Mouse (Mus musculus): ENCODE measurements at regions not wholly inside any gene's neighbourhood (a gene's known extent, or its start where the extent isn't known, plus 50 kb on each side); places are given as distances from the start of the nearest gene placed in this dataset.
"Not testable (repeated sequence)": the region's sequence is repeated elsewhere in the genome, so short reads cannot be mapped to it uniquely, and the experiment has no call there.

- DNase-seq (ENCODE audit: low spot score in 2 of 2) = no peak
- intact Hi-C loops (cut with DNase I) = no loop called here
Observed at GRCm38 (mm10) chr8:26630544-26630943, 346.6 kb upstream of the Zfp703 start.

GRCm38 (mm10) chr8:26635701-26636100 lies 341.4 kb upstream of the Zfp703 start:
- intact Hi-C loops (cut with DNase I) = no loop called here
- DNase-seq (ENCODE audit: low spot score in 2 of 2) = no peak

GRCm38 (mm10) chr8:26645375-26645774 lies 331.8 kb upstream of the Zfp703 start:
- intact Hi-C loops (cut with DNase I); DNase-seq (ENCODE audit: low spot score in 2 of 2): not testable (repeated sequence)

DNA sequence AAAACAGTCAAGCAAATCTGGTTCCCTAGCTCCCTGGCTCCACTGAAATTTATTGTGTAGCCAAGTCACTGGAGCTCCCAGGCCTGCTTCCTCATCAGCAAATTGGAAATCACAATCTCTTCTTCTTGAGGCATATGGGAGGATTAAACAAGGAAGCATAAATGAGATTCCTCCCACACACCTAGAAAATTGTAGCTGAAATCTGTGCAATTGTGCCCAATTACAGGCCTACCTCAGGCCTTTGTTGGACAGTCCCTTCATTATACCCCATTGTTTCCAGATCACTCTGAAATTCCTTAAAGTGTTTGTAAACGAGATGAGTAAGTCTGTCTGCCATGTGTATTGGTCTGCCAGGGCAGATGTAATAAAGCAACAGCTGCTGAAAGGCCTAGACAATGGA lies 326.8 kb upstream of the Zfp703 start:
- intact Hi-C loops (cut with DNase I) = no loop called here
- peak in 1 of 2 experiments; percentile 15 for DNase-seq (ENCODE audit: low spot score in 2 of 2)

DNA sequence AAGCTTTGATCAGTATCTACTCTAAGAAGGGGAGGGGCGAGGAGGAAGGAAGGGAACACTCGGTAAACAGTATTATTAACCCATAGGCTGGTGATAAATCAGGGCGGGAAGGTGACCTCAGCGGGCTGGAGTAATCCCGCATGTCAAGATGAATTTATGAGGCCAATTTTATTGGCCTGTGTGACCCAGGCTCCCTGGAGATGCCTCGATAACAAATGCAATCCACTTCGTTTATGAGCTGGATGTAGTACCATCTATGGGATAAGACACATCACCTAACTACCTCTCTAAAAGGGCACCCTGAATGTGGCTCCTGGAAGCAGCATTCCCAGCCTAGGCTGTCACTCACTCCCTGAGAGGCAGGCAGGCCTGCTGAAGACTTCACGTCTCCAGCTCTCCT lies 321.2 kb upstream of the Zfp703 start:
- DNase-seq (ENCODE audit: low spot score in 2 of 2) = no peak
- intact Hi-C loops (cut with DNase I) = no loop called here

DNA sequence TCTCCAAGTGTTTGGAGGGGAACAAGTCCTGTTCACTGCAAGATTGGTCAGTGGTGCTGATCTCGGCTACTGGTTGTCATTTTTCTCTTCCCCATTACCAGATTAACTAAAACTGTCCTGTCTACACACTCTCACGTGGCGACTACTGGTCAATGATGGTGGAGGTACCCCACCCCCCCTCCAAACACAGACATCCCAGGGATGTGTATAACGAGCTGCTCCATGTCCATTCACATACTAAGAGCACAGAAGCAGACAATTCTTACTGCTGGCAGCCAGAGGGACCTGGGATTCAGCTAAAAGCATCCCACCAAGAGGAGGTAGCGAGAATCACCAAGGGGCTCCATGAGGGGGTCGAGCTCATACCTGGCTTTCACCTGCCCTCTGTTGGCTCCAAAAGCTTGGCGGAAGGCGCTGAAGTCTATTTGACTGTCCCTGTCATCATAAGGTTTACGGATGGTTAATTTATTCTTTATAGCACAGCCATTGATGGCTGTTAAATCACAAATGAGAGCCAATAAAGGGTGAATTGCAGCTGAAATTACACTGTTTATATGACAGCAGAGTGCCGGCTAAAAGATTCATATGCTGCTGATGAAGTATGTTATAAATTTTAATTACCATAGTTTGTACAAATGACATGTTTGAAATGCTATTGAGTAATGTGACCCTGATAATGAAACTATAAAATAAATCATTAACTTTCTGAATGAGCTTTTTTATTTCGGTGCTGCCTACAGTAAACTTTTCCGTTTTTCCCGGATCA lies 320.6 kb upstream of the Zfp703 start:
- no peak for DNase-seq (ENCODE audit: low spot score in 2 of 2)
- intact Hi-C loops (cut with DNase I) = no loop called here

DNA sequence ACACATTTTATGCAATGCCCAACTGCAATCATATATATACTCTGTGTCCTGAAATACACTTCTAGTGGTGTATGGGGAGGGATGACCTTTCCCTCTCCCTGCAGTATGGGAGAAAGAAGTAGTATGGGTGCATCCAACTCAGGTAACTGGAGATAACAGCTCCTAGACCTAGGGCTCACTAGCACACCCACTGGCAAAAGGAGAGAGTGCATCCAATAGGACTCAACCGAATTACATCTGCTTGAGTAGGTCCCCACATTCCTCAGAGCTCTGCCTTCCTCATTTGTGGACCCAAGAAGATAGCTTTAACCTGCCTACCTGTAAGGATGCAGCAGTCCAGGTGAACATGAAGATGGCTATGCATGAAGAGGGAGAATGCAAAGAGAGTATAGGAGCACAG lies 317.7 kb upstream of the Zfp703 start:
- intact Hi-C loops (cut with DNase I) = no loop called here
- peak; percentile 16 to 17 for DNase-seq (ENCODE audit: low spot score in 2 of 2)

GRCm38 (mm10) chr8:26669541-26669940 lies 307.6 kb upstream of the Zfp703 start:
- no peak for DNase-seq (ENCODE audit: low spot score in 2 of 2)
- intact Hi-C loops (cut with DNase I) = no loop called here

DNA sequence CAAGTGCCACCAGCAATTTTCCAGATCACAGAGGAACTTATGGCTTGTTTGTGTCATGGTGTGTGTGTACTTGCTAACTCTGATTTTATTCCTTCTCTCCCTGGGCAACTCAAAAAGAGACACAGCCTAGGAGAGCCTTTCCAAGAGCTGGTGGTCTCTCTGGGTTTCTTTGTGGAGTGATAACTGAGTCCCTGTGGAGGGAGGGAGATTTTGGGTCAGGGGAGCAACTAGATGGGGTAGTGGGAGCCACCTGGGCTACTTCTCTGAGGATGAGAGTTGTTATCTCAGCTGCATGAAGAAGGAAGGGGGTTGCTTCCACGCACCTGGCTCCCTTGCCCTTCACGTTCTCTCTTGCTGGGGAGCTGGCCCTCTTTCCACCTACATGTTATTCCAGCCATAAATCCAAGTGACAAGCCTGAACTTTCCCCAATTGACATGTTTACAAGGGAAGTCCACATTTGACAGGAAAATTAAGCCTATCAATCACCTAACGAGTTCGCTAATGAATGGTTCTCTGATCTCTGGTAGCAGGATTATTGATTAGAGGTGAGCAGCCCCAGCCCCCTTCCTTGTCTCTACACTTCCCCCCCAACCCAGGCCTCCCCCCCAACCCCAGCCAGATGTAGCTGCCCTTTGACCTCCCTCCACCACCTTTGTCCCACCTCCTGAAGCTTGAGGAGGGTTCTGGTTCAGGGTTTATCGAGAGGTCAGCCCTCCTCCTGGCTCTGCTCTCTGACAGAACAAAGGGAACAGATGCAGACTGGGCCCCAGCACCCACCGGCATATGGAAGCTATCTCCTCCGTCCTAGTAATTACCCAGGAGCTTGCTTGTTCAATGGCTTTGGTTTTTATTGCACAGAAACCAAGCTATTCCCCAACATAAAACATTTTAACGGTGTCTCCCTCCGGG lies 304.4 kb upstream of the Zfp703 start:
- intact Hi-C loops (cut with DNase I) = no loop called here
- no peak for DNase-seq (ENCODE audit: low spot score in 2 of 2)

DNA sequence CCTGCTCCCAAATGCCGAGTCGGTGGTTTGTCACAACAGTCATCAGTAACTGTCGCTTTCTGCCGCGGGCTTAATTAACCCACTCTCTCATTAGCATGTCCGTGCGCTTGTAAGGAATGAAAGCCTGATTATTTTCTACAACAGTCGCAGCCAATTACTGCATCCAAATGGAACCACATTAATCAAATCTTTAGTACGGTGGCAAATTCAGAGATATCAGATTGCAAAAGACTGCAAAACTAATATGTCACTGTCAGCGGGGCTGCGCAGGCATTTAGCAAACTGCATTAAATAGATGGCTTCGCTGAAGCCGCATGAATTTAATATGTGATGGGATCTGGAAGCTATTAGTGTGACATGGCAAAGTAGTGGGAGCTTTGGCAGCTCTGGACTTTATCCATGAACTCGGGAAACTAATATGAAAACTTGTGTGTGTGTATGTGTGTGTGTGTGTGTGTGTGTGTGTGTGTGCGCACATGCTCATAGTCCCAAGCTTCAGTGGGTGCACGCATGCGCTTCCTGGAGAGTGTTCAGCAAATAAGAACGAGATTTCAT lies 299.5 kb upstream of the Zfp703 start:
- intact Hi-C loops (cut with DNase I) = no loop called here
- DNase-seq (ENCODE audit: low spot score in 2 of 2) = peak in 1 of 2 experiments; percentile 10

- intact Hi-C loops (cut with DNase I) = loop anchor here (10.0 kb wide), 1 partner anchor 124 kb away; no protein-coding TSS in a partner anchor
Observed at GRCm38 (mm10) chr8:26680891-26681381, 296.2 kb upstream of the Zfp703 start.

DNA sequence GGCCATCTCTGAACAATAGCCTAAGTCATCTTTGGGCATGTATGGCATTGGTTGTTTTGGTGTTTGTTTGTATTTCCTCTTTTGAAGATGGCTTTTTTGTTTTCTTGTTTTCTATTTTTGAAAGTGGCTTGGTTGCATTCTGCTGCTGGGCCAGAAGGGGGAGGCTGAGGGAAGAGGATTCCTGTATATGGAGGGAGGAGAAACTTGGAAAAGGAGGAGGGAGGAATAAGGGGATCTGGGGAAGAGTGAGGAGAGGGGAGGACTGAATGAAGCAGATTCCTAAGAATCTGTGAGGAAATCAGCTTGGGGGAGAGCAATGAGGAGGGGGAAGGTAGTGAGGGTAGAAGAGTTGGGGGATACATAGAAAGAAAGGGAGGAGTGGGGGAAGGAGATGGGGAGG lies 290.0 kb upstream of the Zfp703 start:
- intact Hi-C loops (cut with DNase I) = loop anchor here (1.0 to 10.0 kb wide), 2 partner anchors 118 to 294 kb away; no protein-coding TSS in a partner anchor
- DNase-seq (ENCODE audit: low spot score in 2 of 2) = peak; percentile 17 to 41

More at GRCm38 (mm10) chr8:26680891-26681381, 296.2 kb upstream of the Zfp703 start:
- DNase-seq (ENCODE audit: low spot score in 2 of 2) = peak; percentile 26 to 44

GRCm38 (mm10) chr8:26688035-26688434 lies 289.1 kb upstream of the Zfp703 start:
- DNase-seq (ENCODE audit: low spot score in 2 of 2) = no peak
- intact Hi-C loops (cut with DNase I) = loop anchor here (10.0 kb wide), 1 partner anchor 117 kb away; no protein-coding TSS in a partner anchor

DNA sequence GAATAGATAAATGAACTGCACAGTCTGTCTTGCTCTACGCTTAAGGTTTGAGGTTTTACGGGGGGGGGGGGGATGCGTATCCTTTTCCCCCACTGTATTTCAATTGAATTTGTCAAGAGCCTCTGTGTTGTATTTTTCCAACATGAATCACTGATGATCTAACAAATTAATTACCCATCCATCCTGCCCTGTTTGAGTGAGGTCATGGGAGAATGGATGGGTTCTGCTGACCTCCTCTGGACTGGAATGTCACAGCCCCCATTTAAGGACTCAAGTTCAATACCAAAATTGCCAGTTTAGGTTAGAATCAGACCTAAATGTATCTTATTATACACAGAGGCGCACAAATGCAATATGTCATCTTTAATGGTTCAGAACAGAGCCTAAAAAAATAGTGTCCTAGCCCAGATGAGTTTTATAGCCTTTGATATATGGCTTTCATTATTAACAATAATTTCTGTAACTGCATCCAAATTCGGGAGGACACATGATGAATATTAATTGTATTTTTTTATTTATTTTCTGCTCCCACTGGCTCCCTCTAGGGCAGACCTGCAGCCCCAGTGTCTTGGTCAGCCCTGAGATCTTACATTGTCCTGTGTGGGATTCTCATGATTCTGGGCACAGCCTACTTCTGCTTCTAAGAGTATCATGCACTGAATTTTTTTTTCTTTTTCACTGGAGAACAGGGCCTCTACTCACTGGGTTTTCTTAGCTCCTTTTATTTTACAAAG lies 288.2 kb upstream of the Zfp703 start:
- intact Hi-C loops (cut with DNase I) = loop anchor here (1.0 to 10.0 kb wide), 2 partner anchors 116 to 288 kb away; partner anchors contain the start of gene Zfp703

DNA sequence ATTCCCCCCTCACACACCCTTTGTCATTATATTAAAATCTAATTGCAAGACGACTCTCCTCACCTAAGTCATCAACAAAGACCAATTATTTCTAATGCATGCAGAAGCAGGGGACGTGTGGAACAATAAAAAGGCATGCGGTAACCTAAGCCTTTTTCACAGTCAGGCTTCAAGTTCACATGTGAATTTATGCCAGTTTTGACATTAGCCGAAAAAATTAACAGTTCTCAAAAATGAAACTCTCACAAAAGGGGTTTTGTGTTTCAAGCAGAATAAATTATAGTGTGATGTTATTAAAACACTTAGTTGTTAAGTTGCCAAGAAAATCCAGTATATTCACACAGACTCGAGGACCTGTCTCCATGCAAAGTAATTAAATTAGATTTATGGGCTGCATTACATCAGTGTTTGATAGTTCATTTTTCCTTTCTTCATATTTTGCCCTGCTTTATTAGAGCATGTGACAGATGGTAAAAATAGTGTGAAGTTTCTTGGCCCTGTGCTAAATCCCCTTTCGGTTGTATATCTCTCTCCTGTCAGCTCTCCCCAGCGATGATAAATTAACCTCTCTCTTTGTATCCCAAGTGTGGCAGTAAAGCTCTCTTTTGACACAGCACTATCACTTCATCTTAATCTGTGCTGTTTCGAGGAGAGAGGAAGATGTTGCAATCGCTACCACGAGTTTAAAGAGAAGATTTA lies 287.5 kb upstream of the Zfp703 start:
- intact Hi-C loops (cut with DNase I) = loop anchor here (1.0 to 10.0 kb wide), 2 partner anchors 115 to 288 kb away; partner anchors contain the start of gene Zfp703
- no peak for DNase-seq (ENCODE audit: low spot score in 2 of 2)

More for the DNA sequence above, 288.2 kb upstream of the Zfp703 start:
- no peak for DNase-seq (ENCODE audit: low spot score in 2 of 2)

DNA sequence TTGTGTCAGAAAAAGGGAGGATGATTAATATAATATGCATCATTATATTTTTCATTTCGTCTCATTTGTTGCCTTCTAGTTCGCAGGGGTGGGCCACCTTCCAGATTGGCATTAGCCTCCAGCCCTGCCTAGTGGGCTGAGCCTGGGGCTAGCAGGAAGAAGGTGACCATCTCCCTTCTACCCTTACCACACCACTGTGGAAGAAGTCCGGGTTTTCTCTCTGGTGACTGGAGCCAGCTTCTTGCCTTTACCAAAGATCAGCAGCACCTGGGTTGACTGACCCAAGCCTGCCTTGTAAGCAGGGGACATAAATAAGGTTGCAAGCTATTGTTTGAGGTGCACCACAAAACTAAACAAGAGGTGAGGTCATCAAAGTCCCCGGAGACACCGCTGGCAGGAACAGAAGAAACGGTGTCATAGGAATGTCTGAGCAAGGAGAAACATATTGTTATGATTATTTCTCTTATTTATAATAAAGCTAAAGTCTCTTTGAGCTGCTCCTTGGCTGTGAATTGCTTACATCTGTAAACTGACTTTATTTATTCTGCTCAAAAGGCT lies 286.9 kb upstream of the Zfp703 start:
- DNase-seq (ENCODE audit: low spot score in 2 of 2) = no peak
- intact Hi-C loops (cut with DNase I) = no loop called here

- intact Hi-C loops (cut with DNase I) = no loop called here
- DNase-seq (ENCODE audit: low spot score in 2 of 2) = peak in 1 of 2 experiments; percentile 19
Observed at GRCm38 (mm10) chr8:26697579-26698084, 279.5 kb upstream of the Zfp703 start.

- peak; percentile 22 to 30 for DNase-seq (ENCODE audit: low spot score in 2 of 2)
- intact Hi-C loops (cut with DNase I) = no loop called here
Observed at GRCm38 (mm10) chr8:26698580-26698979, 278.5 kb upstream of the Zfp703 start.

Data from left cerebral cortex, postnatal 14 days (tissue).